8 mouse cellular contexts compared by ENCODE assay signal in the genomic region with DNA sequence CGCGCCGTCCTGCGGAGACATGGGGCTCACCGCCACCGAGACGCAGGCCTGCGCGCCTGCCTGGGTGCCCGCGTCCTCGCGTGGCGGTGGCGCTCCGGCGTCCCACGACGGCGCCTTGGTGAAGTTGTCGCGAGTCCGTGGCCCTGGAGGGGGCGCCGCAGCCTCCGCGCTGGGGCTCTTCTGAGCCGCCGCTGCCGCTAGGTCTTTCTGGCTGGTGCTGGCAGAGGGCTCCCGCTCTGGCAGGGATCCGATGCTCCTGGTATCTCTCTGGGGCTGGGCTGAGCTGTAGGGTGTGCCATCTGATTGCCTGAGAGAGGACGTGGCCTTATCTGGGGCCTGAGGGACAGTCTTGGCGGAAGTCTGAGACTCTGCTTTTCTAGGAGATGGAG. TPM values are rescaled to one million over a fixed set of nuclear protein-coding genes. Genes with fewer than 3 reads are reported as not detected.
A peak's percentile ranks its signal among the peaks of the same experiment; 100 is the strongest.
DNase-seq lines count a peak whose midpoint lies in the region; ATAC-seq and TF ChIP-seq lines count a peak whose summit lies in the region.

No protein-coding gene starts in this region.

- no peaks in the 10 kb centered on the region for H3K9me3 ChIP-seq in liver, embryonic 11.5 days (ENCODE audit: control insufficient read depth, low read length)
- no peaks in the 10 kb centered on the region for H3K9me3 ChIP-seq in hindbrain, embryonic 16.5 days (ENCODE audit: control insufficient read depth, low read length)
- H3K9me3 ChIP-seq in neural tube, embryonic 14.5 days (ENCODE audit: control insufficient read depth, low read length), result no peaks in the 10 kb centered on the region

- H3K4me2 ChIP-seq in liver, embryonic 11.5 days, result peak overlapping the region; percentile 61
- peak overlapping the region; percentile 43 for H3K4me2 ChIP-seq in hindbrain, embryonic 16.5 days (ENCODE audit: low read length)
- peak overlapping the region; percentile 39 for H3K4me2 ChIP-seq in neural tube, embryonic 14.5 days (ENCODE audit: low read depth, low read length)

- peak overlapping the region; percentile 38 for H3K4me3 ChIP-seq in liver, embryonic 11.5 days (ENCODE audit: low read depth, low read length)
- H3K4me3 ChIP-seq in hindbrain, embryonic 16.5 days (ENCODE audit: low read length), result peak overlapping the region; percentile 20; the same call in 1 of the 2 replicates
- H3K4me3 ChIP-seq in neural tube, embryonic 14.5 days (ENCODE audit: low read depth, low read length), result peak overlapping the region; percentile 5; the same call in 1 of the 2 replicates
- H3K4me3 ChIP-seq in thymus, adult 2 months (ENCODE audit: control insufficient read depth, insufficient read depth, low read length), result no peak overlapping the region

- TF ChIP-seq POLR2A in thymus, adult 2 months (IDR thresholded peaks at IDR 0.05; ENCODE audit: control insufficient read depth, extremely low read depth, insufficient read depth, low read length, poor library complexity), result no peak

- WGBS in liver, embryonic 11.5 days, result 4% methylated on average over 34 of the region's 34 CpGs
- 6% methylated on average over 25 of the region's 34 CpGs for WGBS in hindbrain, embryonic 16.5 days
- WGBS in neural tube, embryonic 14.5 days, result 6% methylated on average over 33 of the region's 34 CpGs
- 14% methylated on average over 34 of the region's 34 CpGs for WGBS in thymus, adult 2 months

- H3K27me3 ChIP-seq in liver, embryonic 11.5 days (replicated peaks; ENCODE audit: control insufficient read depth, insufficient read depth, low read length), result peaks cover 55% of the 10 kb centered on the region
- H3K27me3 ChIP-seq in hindbrain, embryonic 16.5 days (replicated peaks; ENCODE audit: control insufficient read depth, insufficient read depth, low read length), result no peaks in the 10 kb centered on the region
- peaks cover 11% of the 10 kb centered on the region for H3K27me3 ChIP-seq in neural tube, embryonic 14.5 days (ENCODE audit: control insufficient read depth, insufficient read depth, low read length)
- H3K27me3 ChIP-seq in thymus, adult 2 months (ENCODE audit: control insufficient read depth, insufficient read depth, low read length), result peaks cover 7% of the 10 kb centered on the region; the same call in 1 of the 2 replicates

- DNase-seq in liver, embryonic 11.5 days (ENCODE audit: low spot score), result no peak
- no peak for DNase-seq in liver
- peak; percentile 79 to 82 for DNase-seq in cerebellum, postnatal 10 days
- DNase-seq in thymus, adult 2 months, result no peak
- DNase-seq in spleen, postnatal 36 days (ENCODE audit: low spot score in 2 of 2), result no peak
- DNase-seq in embryo, embryonic 11 days, result no peak

- no peak for TF ChIP-seq CTCF in thymus, adult 2 months (IDR thresholded peaks at IDR 0.05; ENCODE audit: borderline replicate concordance, control insufficient read depth, extremely low read depth, insufficient read depth, low read length, poor library complexity)

- no peak overlapping the region for H3K9ac ChIP-seq in liver, embryonic 11.5 days (ENCODE audit: low read depth, low read length)
- peak overlapping the region; percentile 25; the same call in 1 of the 2 replicates for H3K9ac ChIP-seq in hindbrain, embryonic 16.5 days (ENCODE audit: low read depth, low read length)
- no peak overlapping the region for H3K9ac ChIP-seq in neural tube, embryonic 14.5 days (replicated peaks; ENCODE audit: low read depth, low read length)

- ATAC-seq in liver, embryonic 11.5 days (replicated peaks; ENCODE audit: low FRiP score), result no peak
- ATAC-seq in hindbrain, embryonic 16.5 days, result no peak
- no peak for ATAC-seq in neural tube, embryonic 14.5 days (ENCODE audit: low read depth)

- H3K4me1 ChIP-seq in liver, embryonic 11.5 days (replicated peaks; ENCODE audit: control insufficient read depth, insufficient read depth, low read length), result no peaks in the 10 kb centered on the region
- H3K4me1 ChIP-seq in hindbrain, embryonic 16.5 days (ENCODE audit: control insufficient read depth, insufficient read depth, low read depth, low read length), result peaks cover 15% of the 10 kb centered on the region
- peaks cover 6% of the 10 kb centered on the region; the same call in 1 of the 2 replicates for H3K4me1 ChIP-seq in neural tube, embryonic 14.5 days (ENCODE audit: control insufficient read depth, insufficient read depth, low read length)
- H3K4me1 ChIP-seq in thymus, adult 2 months (replicated peaks; ENCODE audit: control insufficient read depth, insufficient read depth, low read length), result 0 out of 2 replicates have a peak, but pooled peaks cover 5% of the 10 kb centered on the region

- H3K36me3 ChIP-seq in liver, embryonic 11.5 days (ENCODE audit: control insufficient read depth, insufficient read depth, low read length), result no peaks in the 10 kb centered on the region
- H3K36me3 ChIP-seq in hindbrain, embryonic 16.5 days (ENCODE audit: control insufficient read depth, insufficient read depth, low read length), result peaks cover 30% of the 10 kb centered on the region
- H3K36me3 ChIP-seq in neural tube, embryonic 14.5 days (ENCODE audit: control insufficient read depth, insufficient read depth, low read length), result peaks cover 40% of the 10 kb centered on the region
- H3K36me3 ChIP-seq in thymus, adult 2 months (ENCODE audit: control insufficient read depth, insufficient read depth, low read length), result no peaks in the 10 kb centered on the region

- no peak overlapping the region for H3K27ac ChIP-seq in liver, embryonic 11.5 days (ENCODE audit: low read depth, low read length)
- no peak overlapping the region for H3K27ac ChIP-seq in hindbrain, embryonic 16.5 days (ENCODE audit: low read depth, low read length)
- no peak overlapping the region for H3K27ac ChIP-seq in neural tube, embryonic 14.5 days (ENCODE audit: low read depth, low read length)
- no peak overlapping the region for H3K27ac ChIP-seq in thymus, adult 2 months (ENCODE audit: control insufficient read depth, insufficient read depth, low read length)

RNA-seq across cellular contexts. Expression of gene Gprin1, which starts 11.5 kb away (rescaled TPM):
- polyA plus RNA-seq in liver, embryonic 11.5 days (2014; fragmentation: Nextera tagmentation; extraction: Ambion mirVana), result 0.29 and 0.30 TPM in 2 replicates
- 4.5 and 5.7 TPM in 2 replicates for polyA plus RNA-seq in hindbrain, embryonic 16.5 days (2015; fragmentation: Nextera tagmentation; extraction: Ambion mirVana)
- 17.3 and 19.6 TPM in 2 replicates for polyA plus RNA-seq in neural tube, embryonic 14.5 days (2014; fragmentation: Nextera tagmentation; extraction: Ambion mirVana)
- 0.18 and 0.19 TPM in 2 replicates for polyA plus RNA-seq in thymus, adult 2 months (2012; rRNA removed)

RNA-seq across cellular contexts. Expression of gene Sncb, which starts 28.2 kb away (rescaled TPM):
- polyA plus RNA-seq in liver, embryonic 11.5 days (2014; fragmentation: Nextera tagmentation; extraction: Ambion mirVana), result not detected in 2 replicates
- 130 and 157 TPM in 2 replicates for polyA plus RNA-seq in hindbrain, embryonic 16.5 days (2015; fragmentation: Nextera tagmentation; extraction: Ambion mirVana)
- polyA plus RNA-seq in neural tube, embryonic 14.5 days (2014; fragmentation: Nextera tagmentation; extraction: Ambion mirVana), result 61.3 and 118 TPM in 2 replicates
- 0.53 and 1.6 TPM in 2 replicates for polyA plus RNA-seq in thymus, adult 2 months (2012; rRNA removed)

RNA-seq across cellular contexts. Expression of gene Cdhr2, which starts 36.9 kb away (rescaled TPM):
- 7.4 and 8.3 TPM in 2 replicates for polyA plus RNA-seq in liver, embryonic 11.5 days (2014; fragmentation: Nextera tagmentation; extraction: Ambion mirVana)
- polyA plus RNA-seq in hindbrain, embryonic 16.5 days (2015; fragmentation: Nextera tagmentation; extraction: Ambion mirVana), result 0.16 and 0.21 TPM in 2 replicates
- polyA plus RNA-seq in neural tube, embryonic 14.5 days (2014; fragmentation: Nextera tagmentation; extraction: Ambion mirVana), result 0.21 and 0.29 TPM in 2 replicates
- 1.2 and 1.3 TPM in 2 replicates for polyA plus RNA-seq in thymus, adult 2 months (2012; rRNA removed)

RNA-seq across cellular contexts. Expression of gene Rnf44, which starts 44.5 kb away (rescaled TPM):
- polyA plus RNA-seq in liver, embryonic 11.5 days (2014; fragmentation: Nextera tagmentation; extraction: Ambion mirVana), result 71.5 and 82.3 TPM in 2 replicates
- polyA plus RNA-seq in hindbrain, embryonic 16.5 days (2015; fragmentation: Nextera tagmentation; extraction: Ambion mirVana), result 56.4 and 64.8 TPM in 2 replicates
- 78.5 and 88.3 TPM in 2 replicates for polyA plus RNA-seq in neural tube, embryonic 14.5 days (2014; fragmentation: Nextera tagmentation; extraction: Ambion mirVana)
- polyA plus RNA-seq in thymus, adult 2 months (2012; rRNA removed), result 601 and 680 TPM in 2 replicates

RNA-seq across cellular contexts. Expression of gene Eif4e1b, which starts 45.6 kb away (rescaled TPM):
- not detected in 2 replicates for polyA plus RNA-seq in liver, embryonic 11.5 days (2014; fragmentation: Nextera tagmentation; extraction: Ambion mirVana)
- polyA plus RNA-seq in hindbrain, embryonic 16.5 days (2015; fragmentation: Nextera tagmentation; extraction: Ambion mirVana), result not detected in 2 replicates
- not detected in 2 replicates for polyA plus RNA-seq in neural tube, embryonic 14.5 days (2014; fragmentation: Nextera tagmentation; extraction: Ambion mirVana)
- not detected in 2 replicates for polyA plus RNA-seq in thymus, adult 2 months (2012; rRNA removed)

Comparison
In these comparisons a context has a peak if more than half of its experiments do, and no peak if none do; other contexts are left out.
1. DNase-seq: peak in cerebellum, postnatal 10 days (2 of 2); none in liver, embryonic 11.5 days (single experiment), liver (single experiment), thymus, adult 2 months (single experiment), spleen, postnatal 36 days (0 of 2) and embryo, embryonic 11 days (single experiment).
2. RNA of gene Sncb, which starts 28.2 kb away (polyA plus RNA-seq): 130 to 157 TPM in hindbrain, embryonic 16.5 days and 61.3 to 118 TPM in neural tube, embryonic 14.5 days; 0.53 to 1.6 TPM in thymus, adult 2 months and not detected in liver, embryonic 11.5 days; every median in the first group is over 10 times any median in the second.
3. Peak in every context shown above with its lines, with median percentiles within 50 percentile points of each other: H3K4me2 ChIP-seq.